Mouse (Mus musculus) 416B (cell line): Measurements from ENCODE around the gene Dlx6.

Experiments used
- DNase-seq: peaks from one replicate; pipeline ENCODE4 v3.0.0; 2011; ENCODE audit warnings: low read depth

The Dlx6 gene

DNA sequence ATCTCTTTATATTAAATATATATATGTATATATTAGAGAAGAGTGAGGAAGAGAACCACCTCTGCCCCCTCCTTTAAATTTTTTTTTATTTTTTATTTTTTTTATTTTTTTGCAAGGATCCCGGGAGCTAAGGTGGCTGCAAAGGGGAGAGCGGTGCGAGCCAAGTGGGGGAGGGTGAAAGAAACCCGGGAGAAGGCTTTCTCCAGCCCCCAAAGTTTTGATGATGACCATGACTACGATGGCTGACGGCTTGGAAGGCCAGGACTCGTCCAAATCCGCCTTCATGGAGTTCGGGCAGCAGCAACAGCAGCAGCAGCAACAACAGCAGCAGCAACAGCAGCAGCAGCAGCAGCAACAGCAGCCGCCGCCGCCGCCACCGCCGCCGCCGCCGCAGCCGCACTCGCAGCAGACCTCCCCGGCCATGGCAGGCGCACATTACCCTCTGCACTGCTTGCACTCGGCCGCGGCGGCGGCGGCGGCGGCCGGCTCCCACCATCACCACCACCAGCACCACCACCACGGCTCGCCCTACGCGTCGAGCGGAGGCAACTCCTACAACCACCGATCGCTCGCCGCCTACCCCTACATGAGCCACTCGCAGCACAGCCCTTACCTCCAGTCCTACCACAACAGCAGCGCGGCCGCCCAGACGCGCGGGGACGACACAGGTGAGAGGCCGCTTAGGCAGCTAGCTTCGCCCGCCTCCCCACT lies at the start of gene Dlx6:
Dlx6 (plus strand) TSS at position 175 of the 711 bp plus-strand sequence.
- no peak for DNase-seq

GRCm38 (mm10) chr6:6816821-6817220 lies 46.3 kb upstream of the Dlx6 start:
- DNase-seq, result no peak

GRCm38 (mm10) chr6:6818036-6818788 lies 44.9 kb upstream of the Dlx6 start:
- no peak for DNase-seq

GRCm38 (mm10) chr6:6819134-6819533 lies 44.0 kb upstream of the Dlx6 start:
- no peak for DNase-seq

- no peak for DNase-seq
Observed at GRCm38 (mm10) chr6:6825313-6825712, 37.8 kb upstream of the Dlx6 start.

DNA sequence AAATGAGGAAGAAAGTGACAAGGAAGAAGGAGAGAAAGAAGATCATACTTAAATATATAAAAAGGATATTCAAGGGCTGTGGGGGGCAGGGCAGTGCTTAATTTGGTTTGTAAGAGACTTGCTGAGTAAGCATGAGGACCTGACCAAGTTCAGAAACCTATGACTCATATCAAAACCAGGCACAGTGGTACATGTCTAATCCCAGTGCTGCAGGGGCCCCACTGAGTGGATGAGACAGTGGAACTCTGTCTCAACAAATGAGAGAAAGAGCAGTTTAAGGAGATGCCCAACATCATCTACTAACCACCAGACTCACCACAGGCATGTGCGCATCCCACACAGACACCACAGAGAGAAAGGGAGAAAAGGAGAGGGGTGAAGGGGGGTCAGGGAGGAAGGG lies 36.3 kb upstream of the Dlx6 start:
- no peak for DNase-seq

- DNase-seq, result no peak
Observed at GRCm38 (mm10) chr6:6830446-6830845, 32.7 kb upstream of the Dlx6 start.

DNA sequence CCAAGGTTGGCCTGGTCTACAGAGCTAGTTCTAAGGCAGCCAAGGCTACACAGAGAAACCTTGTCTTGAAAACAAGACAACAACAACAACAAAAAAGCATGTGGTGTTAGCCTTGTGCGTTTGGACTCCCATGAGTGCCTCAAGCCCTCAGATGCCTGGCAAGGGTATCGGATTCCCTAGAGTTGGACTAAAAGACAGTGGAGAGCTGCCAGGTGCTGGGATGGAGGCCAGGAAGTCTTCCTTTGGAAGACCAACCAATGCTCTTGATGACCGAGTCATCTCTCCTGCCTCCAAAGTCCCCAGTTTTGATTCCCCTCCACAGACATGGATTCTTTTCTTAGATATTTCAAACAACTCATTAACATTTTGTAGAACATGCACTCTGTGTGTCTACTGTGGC lies 29.8 kb upstream of the Dlx6 start:
- no peak for DNase-seq

DNA sequence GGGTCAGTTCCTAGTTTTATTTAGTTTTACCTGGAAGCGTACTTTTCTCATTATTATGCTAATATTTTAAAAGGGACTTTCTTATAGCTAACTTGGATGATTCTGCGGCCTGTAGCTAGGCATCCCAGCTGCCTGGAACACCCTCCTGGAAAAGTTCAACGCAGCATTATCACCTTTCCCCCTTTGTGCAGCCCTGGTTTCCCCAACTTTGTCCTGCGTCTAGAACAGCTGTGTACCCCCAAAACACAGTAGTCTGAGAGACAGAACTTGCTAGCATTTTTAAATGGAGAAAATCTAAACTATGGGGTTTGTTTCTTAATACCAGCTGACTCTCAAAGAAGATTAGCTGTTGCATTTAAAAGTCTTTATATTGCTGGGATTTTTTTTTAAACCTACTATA lies 14.6 kb upstream of the Dlx6 start:
- DNase-seq, result no peak

- DNase-seq, result no peak
Observed at GRCm38 (mm10) chr6:6849744-6850143, 13.4 kb upstream of the Dlx6 start.

GRCm38 (mm10) chr6:6850324-6851060 lies 12.6 kb upstream of the Dlx6 start:
- DNase-seq, result no peak

- DNase-seq, result no peak
Observed at GRCm38 (mm10) chr6:6851166-6851565, 12.0 kb upstream of the Dlx6 start.

DNA sequence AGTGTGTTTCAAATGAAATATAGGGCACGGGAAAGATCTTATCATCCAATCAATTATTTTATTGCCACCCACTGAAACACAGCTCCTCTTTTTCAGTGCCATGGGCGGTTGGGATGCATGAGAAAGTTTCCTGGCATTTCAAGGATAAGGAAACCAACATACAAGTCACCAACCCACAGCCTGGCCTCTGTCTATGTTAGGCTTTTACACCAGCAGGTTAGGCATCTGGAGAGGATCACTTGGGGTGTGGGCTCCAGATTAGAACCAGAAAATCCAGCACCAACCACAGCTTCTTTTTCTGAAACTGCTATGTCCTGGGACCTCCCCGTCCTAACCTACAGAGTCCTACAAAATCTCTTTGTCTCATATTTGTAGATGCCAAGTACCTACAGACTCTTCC lies 10.2 kb upstream of the Dlx6 start:
- DNase-seq, result no peak

DNA sequence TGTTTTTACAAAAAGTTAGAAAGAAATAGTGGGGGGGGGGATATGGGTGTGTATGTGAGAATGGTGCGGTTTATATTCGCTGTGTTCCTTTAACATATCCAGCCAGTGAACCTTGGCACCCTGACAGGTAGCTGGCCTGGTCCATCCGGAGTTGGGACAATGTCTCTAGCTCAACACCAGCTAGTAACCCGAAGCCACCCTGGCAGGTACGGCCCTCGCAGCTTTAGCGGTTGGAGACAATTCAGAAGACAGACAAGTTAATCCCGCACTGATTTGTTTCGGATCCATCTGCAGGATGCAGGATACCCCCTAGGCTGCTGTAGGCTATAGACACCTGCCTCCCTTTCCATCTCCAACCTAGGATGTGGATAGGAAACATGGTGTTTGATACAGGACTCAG lies 9.0 kb upstream of the Dlx6 start:
- DNase-seq, result no peak

DNA sequence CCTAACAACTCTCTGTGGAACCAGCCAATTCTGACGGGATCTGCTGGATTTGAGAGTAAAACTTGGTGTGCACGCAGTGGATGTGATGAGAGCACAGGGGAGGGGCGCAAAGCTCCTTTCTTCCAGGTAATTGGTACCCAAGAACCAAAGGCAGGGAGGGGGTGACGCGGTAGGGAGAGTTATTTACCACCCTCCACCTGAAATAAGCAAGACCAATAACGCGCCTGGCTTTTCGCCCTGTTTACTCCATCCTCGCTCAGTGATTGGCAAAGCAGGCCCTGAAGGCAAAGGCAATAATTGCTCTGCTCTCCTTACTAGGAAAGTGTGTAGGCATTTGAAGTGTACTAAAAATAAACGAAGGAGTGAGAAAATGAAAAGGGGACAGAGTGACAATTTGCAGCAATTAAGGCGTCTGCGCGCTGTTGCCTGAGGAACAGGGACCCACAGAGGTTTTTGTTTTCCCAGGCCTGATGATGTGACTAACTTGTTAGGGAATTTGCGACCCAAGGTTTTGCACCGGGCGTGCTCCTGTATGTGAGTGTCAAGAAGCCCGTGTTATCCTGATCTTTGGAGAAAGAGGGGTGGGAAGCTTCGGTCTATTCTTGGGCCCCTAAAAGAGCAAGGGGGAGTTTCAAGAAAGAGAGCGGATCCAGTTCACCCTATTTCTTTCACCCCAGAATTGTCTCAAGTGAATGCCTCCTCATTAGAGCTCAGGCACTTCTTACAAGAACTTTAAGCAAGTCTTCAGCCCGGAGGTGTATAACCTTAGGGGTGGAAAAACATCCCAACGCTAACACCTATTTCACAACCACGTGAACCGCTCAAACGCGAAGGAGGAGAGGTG lies 8.0 kb upstream of the Dlx6 start:
- no peak for DNase-seq

DNA sequence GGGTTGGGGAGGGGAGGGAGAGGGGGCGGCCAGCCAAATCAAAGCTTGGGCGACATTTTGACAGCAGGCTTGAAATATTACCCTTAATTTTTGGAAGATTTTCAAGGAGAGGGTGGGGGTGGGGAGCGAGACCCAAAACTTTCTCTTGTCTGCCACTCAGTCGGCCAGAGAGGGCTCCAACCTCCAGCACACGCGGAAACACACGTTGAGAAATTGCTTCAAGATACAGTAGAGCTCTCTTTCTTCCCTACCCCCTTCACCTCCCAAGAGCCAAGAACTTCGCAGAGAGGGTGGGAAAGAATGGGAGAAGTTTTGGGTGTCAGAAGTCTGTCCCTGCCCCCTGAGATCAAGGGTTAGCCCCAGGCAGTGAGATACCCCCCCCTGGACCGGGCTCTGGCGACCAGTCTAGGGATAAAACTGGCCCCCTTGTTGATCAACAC lies 7.4 kb upstream of the Dlx6 start:
- no peak for DNase-seq

DNA sequence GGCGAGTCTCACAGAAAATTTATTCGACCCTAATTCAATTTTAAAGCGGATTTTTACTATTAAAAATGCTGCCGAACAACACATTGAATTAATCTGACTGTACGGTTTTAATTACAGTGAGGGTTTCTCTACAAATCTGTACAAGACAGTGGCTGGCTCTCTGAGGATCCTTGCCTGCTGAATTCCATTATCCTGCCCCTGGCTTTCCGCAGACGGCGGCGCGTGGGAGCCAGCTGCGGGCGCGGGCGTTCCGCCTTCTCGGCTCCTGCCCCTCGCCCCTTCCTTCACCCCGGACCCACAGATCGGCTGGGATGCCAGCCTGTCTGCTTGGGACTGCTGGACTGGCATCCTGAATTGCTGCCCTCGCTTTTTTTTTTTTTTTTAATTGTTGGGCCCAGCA lies 6.8 kb upstream of the Dlx6 start:
- DNase-seq, result no peak

DNA sequence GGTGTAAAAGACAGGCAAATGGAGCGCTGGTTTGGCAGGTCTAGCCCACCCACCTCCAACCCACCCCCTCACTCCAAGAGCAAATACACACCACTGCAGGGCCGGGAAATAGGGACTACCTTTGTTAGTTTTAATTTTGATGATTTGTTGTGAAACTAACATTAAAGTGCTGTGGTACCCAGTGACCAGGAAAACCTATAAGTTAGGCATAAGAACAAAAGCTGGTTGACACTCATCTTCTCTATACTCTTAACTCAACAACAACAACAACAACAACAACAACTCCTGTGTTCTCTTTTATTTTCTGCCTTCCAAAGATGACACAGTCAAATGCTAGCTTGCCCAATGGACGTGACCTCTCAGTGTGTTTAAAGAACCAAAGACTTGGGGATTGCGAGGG lies 6.3 kb upstream of the Dlx6 start:
- no peak for DNase-seq

GRCm38 (mm10) chr6:6857766-6858165 lies 5.4 kb upstream of the Dlx6 start:
- DNase-seq, result no peak

DNA sequence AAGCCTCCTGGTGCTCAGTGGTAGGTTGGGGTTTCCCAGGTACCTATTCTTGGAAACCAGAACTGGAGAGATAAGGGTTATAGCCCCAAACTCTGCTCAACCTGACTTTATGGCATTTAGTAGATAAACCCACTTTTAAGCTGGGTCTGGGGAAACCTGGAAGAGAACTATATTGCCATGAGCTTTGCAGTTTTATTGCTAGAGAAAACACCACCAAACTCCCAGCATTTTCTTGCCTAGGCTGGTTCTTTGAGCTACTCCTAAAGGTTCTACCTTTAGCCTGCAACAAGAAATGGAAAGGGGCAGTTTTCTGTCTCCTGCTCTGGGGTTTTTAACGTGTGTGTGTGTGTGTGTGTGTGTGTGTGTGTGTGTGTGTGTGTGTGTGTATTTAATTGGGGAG lies 4.6 kb upstream of the Dlx6 start:
- no peak for DNase-seq

DNA sequence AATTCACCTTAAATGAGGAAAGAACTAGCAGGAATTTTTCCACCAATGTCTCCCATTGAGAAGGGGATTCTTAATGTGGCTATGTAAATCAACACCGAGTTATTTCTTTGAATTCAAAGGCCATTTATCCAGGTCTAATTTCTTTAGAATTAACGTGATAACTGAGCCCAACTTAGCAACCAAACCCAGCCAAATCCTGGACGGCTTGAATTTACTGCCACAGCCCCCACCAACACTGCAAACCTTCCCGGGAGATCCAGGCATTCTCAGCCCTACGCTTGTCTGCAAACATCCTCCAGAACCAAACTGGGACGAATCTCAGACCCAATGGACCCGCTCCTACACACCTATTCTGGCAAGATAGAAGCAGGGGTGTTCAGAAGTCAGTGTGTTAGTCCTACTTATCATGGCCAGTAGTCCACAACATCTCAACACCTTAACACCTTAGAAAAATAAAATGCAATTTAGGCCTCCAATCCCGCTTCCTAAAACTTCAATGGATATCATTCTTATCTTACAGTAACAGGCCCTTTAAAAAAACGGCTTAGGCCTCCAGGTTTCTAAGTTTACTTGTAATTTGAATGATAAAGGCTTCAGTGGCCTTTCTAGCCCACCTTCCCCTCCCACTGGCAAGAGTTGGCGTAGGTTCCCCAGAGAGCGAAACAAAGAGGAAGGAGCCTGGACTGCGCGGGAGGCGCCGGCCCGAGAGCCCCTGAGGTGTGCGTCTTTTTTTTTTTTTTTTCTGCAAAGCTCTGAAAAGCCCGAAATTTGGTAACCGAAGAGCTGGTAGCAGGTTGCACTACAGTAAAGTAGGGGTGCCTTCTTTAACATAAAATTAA lies 3.8 kb upstream of the Dlx6 start:
- DNase-seq, result no peak
